Mouse (Mus musculus) lung, embryonic 16.5 days (tissue): Measurements from ENCODE around the gene Ldlr. TPM values are rescaled to one million over a fixed set of nuclear protein-coding genes. Genes with fewer than 3 reads are reported as not detected.
"Not testable (repeated sequence)": the region's sequence is repeated elsewhere in the genome, so short reads cannot be mapped to it uniquely, and the experiment has no call there.

Source experiments
- ATAC-seq: fragments of 200-750 bp; cut with Nextera tagmentation; 2 replicates; pipeline ENCODE4 v1.8.0; 2017; ENCODE audit warnings: low read depth, mild to moderate bottlenecking, moderate library complexity
- H3K27ac ChIP-seq: fragments of 300-500 bp; sonication (generic); 2 replicates; pipeline ENCODE4 v1.5.1; 2014; ENCODE audit warnings: mild to moderate bottlenecking, control low read depth, low read length
- H3K27me3 ChIP-seq: fragments of 300-500 bp; sonication (generic); 2 replicates; pipeline ENCODE4 v1.6.1; 2014; ENCODE audit warnings: low read depth, low read length, mixed read lengths; ENCODE audit not compliant: control insufficient read depth, insufficient read depth
- H3K36me3 ChIP-seq: fragments of 300-500 bp; sonication (generic); 2 replicates; pipeline ENCODE4 v1.6.1; 2014; ENCODE audit warnings: low read length; ENCODE audit not compliant: control insufficient read depth, insufficient read depth
- H3K4me1 ChIP-seq: fragments of 300-500 bp; sonication (generic); replicated peaks from 2 replicates; pipeline ENCODE4 v1.6.1; 2014; ENCODE audit warnings: low read length, mixed read lengths; ENCODE audit not compliant: control insufficient read depth, insufficient read depth
- H3K4me2 ChIP-seq: fragments of 300-500 bp; sonication (generic); 2 replicates; pipeline ENCODE4 v1.6.1; 2014; ENCODE audit warnings: low read depth, low read length, control low read depth
- H3K4me3 ChIP-seq: fragments of 300-500 bp; sonication (generic); 2 replicates; pipeline ENCODE4 v1.5.1; 2014; ENCODE audit warnings: mild to moderate bottlenecking, low read length, control low read depth
- H3K9ac ChIP-seq: fragments of 300-500 bp; sonication (generic); 2 replicates; pipeline ENCODE4 v1.6.1; 2014; ENCODE audit warnings: low read length, control low read depth
- H3K9me3 ChIP-seq: fragments of 300-500 bp; sonication (generic); 2 replicates; pipeline ENCODE4 v1.6.1; 2016; ENCODE audit warnings: low read length; ENCODE audit not compliant: control insufficient read depth
- WGBS: fragments of 180-500 bp; shearing (Covaris S2); extraction: QIAGEN DNeasy Blood & Tissue Kit; methylation state at CpG from one replicate; pipeline ENCODE4 v1.1.7; 2014; 5-methylcytosine and 5-hydroxymethylcytosine counted together
- polyA plus RNA-seq: library from polyadenylated mRNA; unstranded; fragments of >200 nt; fragmentation: Nextera tagmentation; extraction: Ambion mirVana; gene quantifications from 2 replicates; pipeline ENCODE4 v1.2.1, GENCODE M21; 2015

Ldlr gene
- polyA plus RNA-seq, 1 experiment from 2014 or later: 36.0 TPM

GRCm38 (mm10) chr9:21694071-21694470 is 29.2 kb upstream of the Ldlr start:
- Histone ChIP-seq H3K9me3 (no peaks in the 10 kb centered on the region), H3K4me1 (no peaks in the 10 kb centered on the region), H3K36me3 (peaks cover 32% of the 10 kb centered on the region), H3K4me2 (no peak overlapping the region), H3K4me3 (no peak overlapping the region), H3K27ac (no peak overlapping the region), H3K9ac (no peak overlapping the region), H3K27me3 (no peaks in the 10 kb centered on the region)
- no peak for ATAC-seq

DNA sequence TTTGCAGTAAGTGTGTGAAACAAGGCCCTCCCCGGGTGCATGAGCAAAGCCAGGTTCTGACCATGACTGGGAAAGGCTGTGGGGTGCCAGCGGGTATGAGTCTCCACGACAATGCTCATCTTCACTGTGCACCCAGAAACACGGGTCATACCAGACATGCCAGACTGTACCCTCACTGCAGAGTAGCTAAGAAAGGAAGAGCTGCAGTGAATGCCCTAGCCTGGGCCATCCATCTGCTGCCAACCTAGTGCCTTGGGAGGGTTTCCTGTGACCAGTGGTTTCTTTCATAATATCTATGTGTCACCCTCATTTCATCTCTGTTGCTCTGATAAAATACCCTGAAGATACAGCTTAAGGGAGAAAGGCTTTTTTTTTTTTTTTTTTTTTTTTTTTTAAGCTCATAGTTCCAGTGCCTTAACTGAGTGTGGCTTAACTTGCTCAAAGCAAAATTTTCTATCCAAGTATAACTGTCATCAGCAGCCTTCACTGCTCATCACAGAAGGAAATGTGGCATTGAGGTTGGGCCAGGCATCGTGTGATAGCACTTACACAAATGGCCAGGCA is 28.0 kb upstream of the Ldlr start:
- 91% methylated on average over 5 of the region's 5 CpGs for WGBS
- ATAC-seq: no peak
- H3K36me3 ChIP-seq: peaks cover 31% of the 10 kb centered on the region

DNA sequence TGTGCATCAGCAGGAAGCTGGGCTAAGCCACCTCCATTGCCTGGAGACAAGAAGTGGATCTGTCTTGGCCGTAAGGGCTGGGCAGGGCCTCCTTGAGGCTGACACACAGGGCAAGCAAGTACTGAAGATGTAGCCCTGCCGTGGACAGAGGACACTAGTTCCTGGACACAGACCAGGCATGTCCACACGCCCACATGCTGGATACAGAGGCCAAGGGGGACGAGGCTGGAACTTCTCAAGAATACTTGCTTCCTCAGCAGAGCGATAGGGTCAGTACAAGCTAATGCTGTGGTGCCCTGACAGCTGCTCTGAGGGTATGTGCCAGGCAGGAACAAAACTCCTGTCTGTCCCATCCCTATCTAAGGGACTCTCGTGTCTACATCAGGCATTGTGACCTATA is 26.2 kb upstream of the Ldlr start:
- WGBS: 82% methylated on average over 6 of the region's 6 CpGs
- no peak overlapping the region for H3K4me3 ChIP-seq
- no peak for ATAC-seq

More for the DNA sequence above, 28.0 kb upstream of the Ldlr start:
- Histone ChIP-seq H3K27ac (no peak overlapping the region), H3K4me3 (no peak overlapping the region), H3K9me3 (no peaks in the 10 kb centered on the region), H3K27me3 (no peaks in the 10 kb centered on the region), H3K4me2 (no peak overlapping the region), H3K4me1 (no peaks in the 10 kb centered on the region), H3K9ac (no peak overlapping the region)

GRCm38 (mm10) chr9:21699280-21699679 is 24.0 kb upstream of the Ldlr start:
- ATAC-seq, H3K9me3 ChIP-seq, H3K4me2 ChIP-seq, H3K27ac ChIP-seq, H3K27me3 ChIP-seq, H3K4me3 ChIP-seq, H3K4me1 ChIP-seq, H3K9ac ChIP-seq: not testable (repeated sequence)
- 72% methylated on average over 6 of the region's 6 CpGs for WGBS
- H3K36me3 ChIP-seq: peaks cover 58% of the 10 kb centered on the region

More for the DNA sequence above, 26.2 kb upstream of the Ldlr start:
- no peaks in the 10 kb centered on the region for H3K4me1 ChIP-seq
- no peak overlapping the region for H3K9ac ChIP-seq
- H3K9me3 ChIP-seq: no peaks in the 10 kb centered on the region
- H3K27me3 ChIP-seq: no peaks in the 10 kb centered on the region
- H3K36me3 ChIP-seq: peaks cover 47% of the 10 kb centered on the region
- no peak overlapping the region for H3K4me2 ChIP-seq
- no peak overlapping the region for H3K27ac ChIP-seq

- Histone ChIP-seq H3K27me3 (no peaks in the 10 kb centered on the region), H3K4me3 (no peak overlapping the region), H3K9me3 (no peaks in the 10 kb centered on the region), H3K4me1 (no peaks in the 10 kb centered on the region), H3K36me3 (peaks cover 58% of the 10 kb centered on the region), H3K4me2 (no peak overlapping the region), H3K27ac (no peak overlapping the region), H3K9ac (no peak overlapping the region)
- WGBS: 92% methylated on average over 14 of the region's 14 CpGs
- no peak for ATAC-seq
Measured at GRCm38 (mm10) chr9:21701091-21701490, 22.2 kb upstream of the Ldlr start.

- H3K36me3 ChIP-seq: peaks cover 59% of the 10 kb centered on the region
- 90% methylated on average over 7 of the region's 7 CpGs for WGBS
- no peak overlapping the region for H3K4me2 ChIP-seq
- no peaks in the 10 kb centered on the region for H3K27me3 ChIP-seq
- H3K27ac ChIP-seq: no peak overlapping the region
- no peak overlapping the region for H3K9ac ChIP-seq
- no peaks in the 10 kb centered on the region for H3K9me3 ChIP-seq
- no peak for ATAC-seq
- no peaks in the 10 kb centered on the region for H3K4me1 ChIP-seq
- no peak overlapping the region for H3K4me3 ChIP-seq
Measured at GRCm38 (mm10) chr9:21703494-21703893, 19.8 kb upstream of the Ldlr start.

- no peaks in the 10 kb centered on the region for H3K9me3 ChIP-seq
- no peaks in the 10 kb centered on the region for H3K4me1 ChIP-seq
- H3K36me3 ChIP-seq: peaks cover 44% of the 10 kb centered on the region
- H3K27me3 ChIP-seq: no peaks in the 10 kb centered on the region
- WGBS: 82% methylated on average over 4 of the region's 4 CpGs
- no peak for ATAC-seq
- no peak overlapping the region for H3K9ac ChIP-seq
- no peak overlapping the region for H3K27ac ChIP-seq
- H3K4me3 ChIP-seq: no peak overlapping the region
- H3K4me2 ChIP-seq: no peak overlapping the region
Measured at GRCm38 (mm10) chr9:21706085-21706484, 17.2 kb upstream of the Ldlr start.

- Histone ChIP-seq H3K27ac (no peak overlapping the region), H3K4me2 (no peak overlapping the region), H3K9ac (no peak overlapping the region), H3K4me1 (no peaks in the 10 kb centered on the region), H3K27me3 (no peaks in the 10 kb centered on the region), H3K36me3 (peaks cover 38% of the 10 kb centered on the region), H3K9me3 (no peaks in the 10 kb centered on the region), H3K4me3 (no peak overlapping the region)
- ATAC-seq: no peak
- WGBS: 86% methylated on average over 8 of the region's 8 CpGs
Measured at GRCm38 (mm10) chr9:21706586-21707265, 16.6 kb upstream of the Ldlr start.

DNA sequence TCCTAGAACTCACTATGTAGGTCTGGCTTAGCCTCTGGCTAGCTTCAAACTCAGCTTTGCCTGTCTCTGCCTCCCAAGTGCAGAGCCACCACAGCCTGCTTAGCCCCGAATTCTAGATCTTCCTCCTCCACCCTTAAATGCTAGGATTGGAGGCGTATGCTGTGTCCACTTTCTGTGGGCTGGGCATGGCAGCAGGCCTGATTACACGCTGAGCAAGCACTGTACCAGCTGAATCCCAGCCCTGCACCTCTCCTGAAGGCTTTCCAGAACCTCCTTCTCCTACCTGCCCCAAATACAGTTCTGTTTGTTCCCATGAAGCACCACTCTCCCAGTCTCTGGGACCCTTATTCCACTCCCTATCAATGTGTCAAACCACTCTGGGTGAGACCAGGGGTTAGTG is 13.9 kb upstream of the Ldlr start:
- no peaks in the 10 kb centered on the region for H3K27me3 ChIP-seq
- H3K4me1 ChIP-seq: no peaks in the 10 kb centered on the region
- WGBS: 82% methylated on average over 3 of the region's 3 CpGs
- ATAC-seq: no peak
- H3K27ac ChIP-seq: no peak overlapping the region
- no peak overlapping the region for H3K4me2 ChIP-seq
- no peak overlapping the region for H3K4me3 ChIP-seq
- H3K9me3 ChIP-seq: no peaks in the 10 kb centered on the region
- H3K36me3 ChIP-seq: peaks cover 16% of the 10 kb centered on the region
- H3K9ac ChIP-seq: no peak overlapping the region
